ENCODE assay signal across 8 mouse cellular contexts in the genomic region with DNA sequence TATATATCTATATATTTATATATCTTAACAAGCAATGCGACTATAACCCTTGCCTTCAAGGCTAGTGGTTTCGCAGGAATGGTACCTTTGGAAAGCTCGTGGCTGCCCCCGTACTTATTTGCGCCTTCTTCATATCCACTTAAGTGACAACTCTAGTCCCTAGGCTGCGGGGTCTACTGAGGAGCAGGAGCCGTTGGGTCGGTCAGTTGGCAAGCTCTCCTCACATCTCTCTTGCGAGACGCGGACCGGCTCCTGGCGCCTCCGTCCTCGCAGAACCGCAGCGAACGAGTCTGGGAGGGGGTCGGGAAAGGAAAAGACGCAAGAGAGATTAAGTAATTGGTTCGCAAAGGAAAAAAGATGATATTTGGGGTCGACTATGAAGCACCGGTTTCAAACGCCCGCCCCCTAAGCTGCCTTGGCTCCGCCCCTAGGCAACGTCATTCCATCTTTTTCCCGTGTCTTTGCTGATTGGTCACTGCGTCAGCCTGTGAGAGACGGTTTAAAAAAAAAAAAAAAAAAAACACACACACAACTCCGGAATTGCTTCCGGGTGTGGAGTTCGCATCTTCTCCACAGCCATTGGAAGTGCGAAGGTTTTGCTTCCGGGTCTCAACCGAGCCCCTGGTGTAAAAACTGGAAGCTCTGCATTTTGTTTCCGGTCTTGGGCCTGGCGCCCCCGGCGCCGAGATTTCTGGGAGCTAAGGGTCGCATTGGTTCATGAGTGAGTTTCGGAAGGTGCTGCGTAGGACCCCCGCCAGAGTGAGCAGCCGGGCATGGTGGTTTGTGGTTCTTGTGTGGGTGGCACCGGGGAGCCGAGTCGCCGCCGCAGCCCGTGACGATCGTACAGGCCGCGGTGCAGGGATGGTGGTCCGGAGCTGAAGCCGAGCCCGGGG. TPM values are rescaled to one million over a fixed set of nuclear protein-coding genes. Genes with fewer than 3 reads are reported as not detected.
DNase-seq lines count a peak whose midpoint lies in the region; ATAC-seq lines count a peak whose summit lies in the region.

A gene (minus strand): TSS at position 460 of the 893 bp plus-strand sequence.
A gene (plus strand): TSS at position 595 of the 893 bp plus-strand sequence.

- 0 out of 2 replicates have a peak, but pooled peaks cover 5% of the 10 kb centered on the region for H3K4me1 ChIP-seq in heart, embryonic 10.5 days
- peaks cover 10% of the 10 kb centered on the region for H3K4me1 ChIP-seq in kidney, embryonic 15.5 days

- peak; percentile 96 to 97 for DNase-seq in B cell, adult 2 months
- peak; percentile 99 for DNase-seq in brain, adult 2 months (ENCODE audit: low read depth, low spot score)
- DNase-seq in heart, embryonic 10.5 days (ENCODE audit: low spot score): peak; percentile 98
- peak; percentile 91 for DNase-seq in liver
- peak; percentile 91 to 93 for DNase-seq in spleen, postnatal 4 days (ENCODE audit: low spot score in 2 of 2)

- peak within 1 kb of the TSS; percentile 81 for H3K4me2 ChIP-seq in kidney, embryonic 15.5 days

- H3K4me3 ChIP-seq in heart, embryonic 10.5 days: peak within 1 kb of the TSS; percentile 95
- peak within 1 kb of the TSS; percentile 93 for H3K4me3 ChIP-seq in kidney, embryonic 15.5 days (replicated peaks)

- under 1% methylated on average over 59 of the region's 59 CpGs for WGBS in heart, embryonic 10.5 days
- under 1% methylated on average over 59 of the region's 59 CpGs for WGBS in kidney, embryonic 15.5 days

- no peaks in the 10 kb centered on the region for H3K9me3 ChIP-seq in heart, embryonic 10.5 days
- H3K9me3 ChIP-seq in kidney, embryonic 15.5 days (replicated peaks): no peaks in the 10 kb centered on the region

- peaks cover 31% of the 10 kb centered on the region for H3K36me3 ChIP-seq in heart, embryonic 10.5 days
- H3K36me3 ChIP-seq in kidney, embryonic 15.5 days: peaks cover 32% of the 10 kb centered on the region

- H3K9ac ChIP-seq in kidney, embryonic 15.5 days: peak within 1 kb of the TSS; percentile 83

- H3K27ac ChIP-seq in heart, embryonic 10.5 days: peak within 1 kb of the TSS; percentile 90
- peak within 1 kb of the TSS; percentile 83 for H3K27ac ChIP-seq in kidney, embryonic 15.5 days

- H3K27me3 ChIP-seq in heart, embryonic 10.5 days (ENCODE audit: insufficient read depth, poor library complexity, severe bottlenecking): no peaks in the 10 kb centered on the region
- no peaks in the 10 kb centered on the region for H3K27me3 ChIP-seq in kidney, embryonic 15.5 days

- peak; percentile 98 for ATAC-seq in erythroblast, adult 5-6 weeks (replicated peaks; ENCODE audit: low FRiP score, poor library complexity, severe bottlenecking)
- ATAC-seq in kidney, embryonic 15.5 days (replicated peaks; ENCODE audit: low FRiP score): peak; percentile 99
- ATAC-seq in monocyte, adult 5-6 weeks (replicated peaks; ENCODE audit: insufficient number of reproducible peaks, low FRiP score, low TSS enrichment, poor library complexity, severe bottlenecking): peak; percentile 88

RNA-seq across cellular contexts. Expression of the first gene that starts in this region (rescaled TPM):
- not detected in 2 replicates for total RNA-seq in erythroblast, adult 5-6 weeks (2015; ENCODE audit: low replicate concordance)
- total RNA-seq in erythroblast, adult 5-6 weeks (2017; ENCODE audit: low replicate concordance): not detected in 2 replicates
- polyA plus RNA-seq in heart, embryonic 10.5 days (2016; fragmentation: Nextera tagmentation; extraction: Ambion mirVana): 0.06 TPM in 1 of 2 replicates, not detected in the other
- polyA plus RNA-seq in kidney, embryonic 15.5 days (2015; fragmentation: Nextera tagmentation; extraction: Ambion mirVana): 0.24 and 0.34 TPM in 2 replicates
- 0.68 to 1.7 TPM (median 0.85 TPM) in 3 replicates for total RNA-seq in monocyte, adult 5-6 weeks (2017)

RNA-seq across cellular contexts. Expression of the second gene that starts in this region (rescaled TPM):
- 41.5 and 66.5 TPM in 2 replicates for total RNA-seq in erythroblast, adult 5-6 weeks (2015; ENCODE audit: low replicate concordance)
- 104 and 108 TPM in 2 replicates for total RNA-seq in erythroblast, adult 5-6 weeks (2017; ENCODE audit: low replicate concordance)
- polyA plus RNA-seq in heart, embryonic 10.5 days (2016; fragmentation: Nextera tagmentation; extraction: Ambion mirVana): 134 and 161 TPM in 2 replicates
- 169 and 171 TPM in 2 replicates for polyA plus RNA-seq in kidney, embryonic 15.5 days (2015; fragmentation: Nextera tagmentation; extraction: Ambion mirVana)
- total RNA-seq in monocyte, adult 5-6 weeks (2017): 234 to 340 TPM (median 320 TPM) in 3 replicates

Comparison
In these comparisons a context has a peak if more than half of its experiments do, and no peak if none do; other contexts are left out.
1. Peak in every context shown above with its lines: DNase-seq, ATAC-seq, H3K4me3 ChIP-seq and H3K27ac ChIP-seq.